Mouse (Mus musculus) ovary, postnatal 14 days (tissue): ENCODE data around the gene Tecpr1.

Experiments
- DNase-seq: peaks from one replicate; pipeline ENCODE4 v3.0.0; 2022; ENCODE audit warnings: low spot score

Gene Tecpr1

DNA sequence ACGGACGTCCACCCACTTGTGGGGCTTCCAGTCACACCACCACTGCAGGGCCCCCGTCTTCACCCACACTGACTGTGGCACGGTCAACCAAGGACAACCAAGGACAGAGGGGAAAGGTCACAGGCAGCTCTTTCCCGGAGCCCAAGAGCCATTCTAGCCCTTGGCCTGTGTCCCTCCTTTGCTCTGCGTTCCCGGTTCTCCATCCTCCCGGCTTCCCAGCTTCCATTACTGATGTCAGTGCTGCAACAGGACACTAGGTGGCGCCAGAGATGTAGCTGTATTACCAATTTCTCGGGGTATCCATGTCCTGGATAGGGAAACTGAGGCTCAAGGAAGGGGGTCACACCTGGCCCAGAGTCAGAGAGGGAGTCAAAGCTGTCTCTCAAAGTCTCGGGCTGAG lies 15.9 kb downstream of the Tecpr1 start:
- DNase-seq = peak; percentile 43

DNA sequence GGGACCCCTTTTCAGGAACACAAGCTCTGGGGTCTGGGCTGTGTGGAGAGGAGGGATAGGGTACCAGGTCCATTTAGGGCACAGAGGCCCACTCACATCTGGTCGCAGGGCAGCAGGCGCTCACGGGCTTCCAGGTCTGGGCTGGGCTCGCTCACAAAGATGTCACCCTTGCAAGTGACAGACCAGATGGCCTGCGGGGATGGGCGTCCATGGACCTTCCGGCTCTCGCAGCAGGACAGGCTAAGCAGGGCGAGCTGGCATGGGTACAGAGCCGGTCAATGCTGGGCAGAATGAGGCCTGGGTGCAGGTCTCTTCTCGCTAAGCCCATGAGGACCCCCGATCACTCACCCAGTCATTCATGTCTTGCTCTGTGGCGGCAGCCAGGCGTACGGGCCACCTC lies 17.3 kb downstream of the Tecpr1 start:
- DNase-seq = no peak

DNA sequence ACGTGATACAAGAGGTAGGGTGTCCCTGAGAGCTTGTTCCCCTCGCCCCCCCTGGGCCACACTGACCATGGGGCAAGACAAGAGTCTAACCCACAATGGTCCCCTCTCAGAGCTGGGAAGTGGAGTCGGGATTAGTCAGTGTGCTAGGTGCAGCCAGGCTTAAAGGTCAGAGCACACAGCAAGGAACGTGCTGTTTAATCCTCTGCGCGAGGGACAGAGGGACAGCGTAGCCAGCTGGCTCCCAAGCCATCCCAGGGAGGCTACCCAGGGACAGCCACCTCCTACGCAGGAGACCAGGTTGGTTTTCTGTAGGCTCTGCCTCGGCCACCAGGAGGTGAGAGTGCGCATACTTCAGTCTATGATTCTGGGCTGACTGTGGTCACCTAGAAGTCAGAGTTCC lies 18.5 kb downstream of the Tecpr1 start:
- no peak for DNase-seq

DNA sequence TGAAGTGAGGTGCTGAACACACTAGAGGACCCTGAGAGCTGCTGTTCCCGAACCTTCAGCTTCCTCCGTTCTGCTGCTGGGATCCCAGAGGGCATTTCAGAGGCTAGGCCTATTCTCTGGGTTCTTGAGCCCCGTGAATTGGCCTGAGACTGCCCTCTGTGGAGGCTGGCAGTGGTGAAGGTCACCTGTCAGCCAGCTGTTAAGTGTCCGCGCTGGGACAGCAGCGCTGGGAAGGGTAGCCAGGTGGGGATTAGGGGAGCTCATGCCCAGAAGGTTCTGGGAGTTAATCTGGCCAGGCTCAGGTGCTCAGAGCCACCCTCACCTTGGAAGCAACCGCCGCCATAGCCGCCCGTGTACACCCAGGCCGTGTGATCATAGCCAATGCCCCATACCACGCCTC lies 19.1 kb downstream of the Tecpr1 start:
- DNase-seq = no peak

DNA sequence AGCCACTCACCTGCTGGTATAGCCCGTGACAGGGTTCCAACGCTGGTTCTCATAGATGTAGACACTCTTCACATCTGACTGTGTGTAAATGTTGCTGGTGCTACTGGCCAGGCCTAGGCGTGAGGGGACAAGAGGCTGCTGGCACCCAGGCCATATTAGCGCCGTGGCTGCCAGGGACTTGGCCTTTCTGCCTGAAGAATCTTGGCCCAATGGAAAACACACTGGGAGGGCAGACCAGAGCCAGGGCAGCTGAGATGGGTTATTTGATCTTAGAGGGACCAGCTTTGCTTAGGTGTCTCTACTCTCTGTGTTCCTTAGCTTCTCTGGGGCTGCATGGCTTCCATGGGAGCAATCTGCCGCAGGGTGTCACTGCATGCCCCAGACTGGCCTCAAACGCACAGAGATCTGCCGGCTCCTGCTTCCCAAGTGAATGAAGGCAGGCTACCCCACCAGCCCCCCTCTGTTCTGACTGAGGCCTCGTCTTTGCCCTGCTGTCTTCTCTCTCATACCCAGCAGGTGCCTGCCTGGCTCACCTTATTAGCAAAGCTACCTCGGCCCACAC lies 19.9 kb downstream of the Tecpr1 start:
- no peak for DNase-seq

DNA sequence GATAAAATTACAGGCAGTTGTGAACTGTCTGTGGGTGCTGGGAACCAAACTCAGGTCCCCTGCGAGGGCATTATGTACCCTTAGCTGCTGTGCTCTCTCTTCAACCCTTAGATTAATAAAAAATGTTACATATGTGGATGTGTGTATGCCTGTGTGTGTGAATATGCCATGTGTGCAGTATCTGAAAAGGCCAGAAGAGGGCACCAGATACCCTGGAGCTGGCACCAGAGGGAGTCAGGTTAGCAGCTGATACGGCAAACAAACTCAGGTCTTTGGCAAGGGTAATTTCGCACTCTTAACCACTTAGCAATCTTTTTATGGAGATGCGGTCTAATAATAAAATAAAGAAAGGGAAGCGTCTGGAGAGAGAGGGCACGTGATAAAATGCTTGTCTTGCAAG lies 21.0 kb downstream of the Tecpr1 start:
- no peak for DNase-seq

DNA sequence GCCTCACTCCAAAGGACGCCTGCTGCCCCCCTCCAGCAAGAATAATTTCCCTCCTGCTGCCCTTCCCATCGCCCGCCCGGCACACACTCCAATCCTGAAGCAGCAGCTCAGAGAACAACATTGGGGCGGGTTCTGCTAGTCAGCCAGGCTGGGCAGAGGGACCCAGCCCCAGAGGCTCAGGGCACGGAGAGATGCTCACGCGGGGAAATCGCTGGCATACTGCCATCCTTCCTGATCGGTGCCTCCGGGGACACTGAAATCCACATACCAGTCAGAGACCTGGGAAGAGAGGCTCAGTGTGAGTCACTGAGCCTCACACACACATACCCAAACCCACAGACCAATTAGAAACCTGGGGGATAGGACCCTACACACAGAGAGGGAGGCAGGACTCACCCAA lies 22.8 kb downstream of the Tecpr1 start:
- DNase-seq = no peak

DNA sequence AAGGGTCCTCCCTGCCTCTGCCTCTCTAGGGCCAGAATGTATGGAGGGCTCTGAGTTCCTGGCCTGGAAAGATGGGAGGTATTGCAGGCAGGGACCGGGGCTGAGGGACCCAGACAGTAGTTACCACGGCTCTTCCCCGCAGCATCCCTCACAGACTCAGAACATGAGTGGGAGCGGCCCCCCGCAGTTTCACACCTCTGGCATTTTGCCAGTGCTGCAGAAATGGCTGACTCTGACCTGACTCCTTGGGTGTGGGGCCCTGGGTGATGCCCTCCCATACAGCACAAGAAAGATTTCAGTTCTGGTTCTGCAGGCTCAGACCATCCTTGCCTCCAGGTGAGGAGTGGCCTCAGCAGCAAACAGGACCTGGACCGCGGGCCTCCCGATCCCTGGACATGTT lies 27.8 kb downstream of the Tecpr1 start:
- no peak for DNase-seq

DNA sequence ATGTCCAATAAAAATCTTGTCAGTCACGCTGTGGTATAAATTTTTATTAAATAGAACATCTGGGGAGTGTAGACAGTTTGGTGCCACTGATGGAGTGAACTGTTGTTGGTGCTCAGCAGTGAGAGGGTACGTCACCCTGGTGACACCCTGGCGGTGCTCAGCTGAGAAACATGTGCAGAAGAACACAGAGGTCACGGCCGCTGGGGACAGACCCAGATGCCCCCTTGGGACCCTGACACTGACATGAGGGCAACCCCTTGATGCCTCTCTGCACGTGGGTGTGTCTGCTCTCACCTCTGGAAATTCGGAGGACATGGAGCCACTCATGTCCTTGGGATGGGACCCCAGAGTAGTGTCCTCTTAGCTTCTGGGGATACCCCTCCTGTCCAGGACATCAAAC lies 29.0 kb downstream of the Tecpr1 start:
- no peak for DNase-seq

DNA sequence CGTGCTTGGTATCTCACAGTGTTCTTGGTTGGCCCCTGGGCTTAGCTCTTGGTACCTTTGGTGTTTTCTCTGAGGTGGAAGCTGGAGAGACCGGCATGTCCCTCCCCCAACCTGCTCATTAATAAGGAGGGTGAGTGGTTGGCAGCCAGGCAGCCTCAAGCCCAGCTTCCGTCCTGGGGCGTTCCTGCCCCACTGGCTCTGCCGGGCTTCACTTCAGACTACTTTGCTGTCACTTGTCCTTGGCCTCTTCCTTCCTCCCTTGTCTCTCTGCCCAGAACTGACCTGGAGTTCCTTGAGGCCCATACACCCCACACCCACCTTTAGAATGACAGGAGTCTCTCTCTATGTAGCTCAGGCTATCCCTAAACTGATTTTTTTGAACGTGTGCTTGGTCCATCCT lies 30.7 kb downstream of the Tecpr1 start:
- DNase-seq = no peak

DNA sequence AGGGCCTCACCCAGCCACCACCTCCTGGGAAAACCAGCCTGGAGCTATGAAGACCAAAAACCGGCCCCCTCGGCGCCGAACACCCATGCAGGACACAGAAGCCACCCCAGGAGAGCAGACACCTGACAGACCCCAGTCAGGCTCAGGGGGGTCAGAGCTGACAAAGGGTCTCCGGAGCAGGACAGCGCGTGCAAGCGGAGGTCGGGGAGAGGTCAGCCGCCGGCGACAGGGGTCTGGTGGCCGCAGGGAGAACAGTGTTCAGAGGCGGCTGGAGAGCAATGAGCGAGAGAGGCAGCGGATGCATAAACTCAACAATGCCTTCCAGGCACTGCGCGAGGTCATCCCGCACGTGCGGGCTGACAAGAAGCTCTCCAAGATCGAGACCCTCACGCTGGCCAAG lies 32.4 kb downstream of the Tecpr1 start:
- no peak for DNase-seq

DNA sequence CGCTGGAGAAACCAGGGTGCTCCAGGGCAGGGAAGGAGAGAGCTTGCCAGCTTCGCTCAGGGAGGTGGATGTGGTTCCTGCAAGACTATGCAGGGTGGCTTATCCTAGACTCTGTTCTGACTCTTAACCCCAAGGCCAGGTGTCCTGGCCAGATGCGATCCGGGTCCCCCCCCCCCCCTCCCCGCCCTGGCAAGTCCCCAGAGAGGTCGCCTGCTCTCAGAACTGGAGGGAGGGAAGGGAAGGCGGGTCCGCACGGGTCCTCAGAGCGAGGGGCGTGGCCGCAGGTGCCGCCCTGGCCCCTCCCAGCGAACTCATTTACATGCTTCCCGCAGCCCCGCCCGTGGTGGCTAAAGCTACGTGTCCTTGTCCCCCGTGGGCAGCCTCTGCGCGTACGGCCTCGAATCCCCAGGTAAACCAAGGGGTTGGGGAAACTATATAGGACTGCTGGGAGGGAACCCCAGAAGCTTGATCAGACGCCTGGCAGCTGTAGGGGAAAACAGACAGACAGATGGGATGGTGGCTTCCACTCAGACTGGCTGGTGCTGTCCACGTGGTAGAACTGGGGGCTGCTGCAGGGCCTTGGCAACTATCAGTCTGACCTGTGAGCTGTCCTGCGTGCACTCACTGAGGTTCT lies 33.3 kb downstream of the Tecpr1 start, which contains the start of gene Bhlha15:
Bhlha15 (plus strand) TSS at position 337 of the 634 bp plus-strand sequence.
- peak; percentile 27 for DNase-seq

DNA sequence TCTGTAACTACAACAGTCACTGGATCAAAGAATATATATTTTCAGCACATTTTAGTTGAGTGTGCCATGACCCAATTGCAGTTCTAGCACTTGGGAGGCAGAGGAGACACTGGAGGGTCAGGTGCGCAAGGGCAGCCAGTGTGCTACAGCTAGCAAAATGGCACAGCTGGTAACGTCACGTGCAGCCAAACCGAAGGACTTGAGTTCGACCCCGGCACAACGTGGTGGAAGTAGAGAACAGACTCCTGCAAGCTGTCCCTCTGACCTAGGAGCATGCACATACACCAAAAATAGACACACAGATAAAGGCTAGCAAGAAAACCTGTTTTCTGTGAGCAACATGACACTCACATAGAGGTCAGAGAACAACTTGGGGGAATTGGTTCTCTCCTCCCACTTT lies 34.1 kb downstream of the Tecpr1 start:
- DNase-seq = no peak

DNA sequence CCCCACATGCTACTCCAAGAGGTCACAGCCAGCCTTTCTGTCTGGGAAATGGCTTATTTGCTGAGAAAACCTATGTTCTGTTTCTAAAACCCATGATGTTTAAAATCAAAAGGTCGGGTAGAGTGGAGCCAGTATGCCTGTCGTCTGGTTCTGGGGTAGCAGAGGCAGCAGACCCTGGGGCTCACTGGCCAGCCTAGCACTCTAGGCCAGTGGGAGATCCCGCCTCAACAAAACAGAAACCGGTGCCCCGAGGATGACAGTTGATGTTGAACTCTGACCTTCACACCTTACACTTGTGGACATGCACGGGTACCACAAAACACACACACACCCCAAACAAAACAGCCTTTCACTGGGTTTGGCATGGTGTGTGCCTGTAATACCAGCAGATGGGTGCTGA lies 35.0 kb downstream of the Tecpr1 start:
- no peak for DNase-seq

DNA sequence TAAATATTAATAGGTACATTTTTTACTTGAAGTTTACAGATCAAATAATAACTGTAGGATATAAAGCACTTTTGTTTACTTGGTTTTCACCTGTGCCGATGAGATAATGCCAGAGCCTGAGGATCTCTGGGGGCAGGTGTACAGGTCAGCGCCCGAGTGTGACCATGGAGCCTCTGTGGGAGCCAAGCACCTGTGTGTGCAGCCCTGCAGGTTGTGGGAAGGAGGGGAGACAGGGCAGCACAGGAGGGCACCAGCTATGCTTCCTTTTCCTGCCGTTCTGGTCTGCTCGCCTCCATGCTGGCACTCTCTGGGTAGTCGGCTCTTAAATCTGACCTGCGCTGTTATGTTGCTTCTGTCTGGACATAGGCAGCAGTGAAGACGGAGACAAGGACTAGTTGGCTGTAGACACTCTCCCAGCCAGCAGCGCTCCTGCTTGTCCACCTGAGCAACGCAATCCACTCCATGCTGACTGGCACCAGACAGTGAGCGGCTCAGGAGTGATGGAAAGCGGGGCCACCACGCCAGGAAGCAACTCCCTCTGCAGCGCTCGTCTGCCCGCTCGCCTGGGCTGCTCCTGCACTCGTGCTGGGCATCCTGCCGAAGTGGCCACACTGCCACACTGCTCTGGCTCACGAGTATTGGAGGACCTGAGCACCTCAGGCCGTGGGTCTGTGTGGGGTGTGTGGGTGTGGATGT lies 38.9 kb downstream of the Tecpr1 start:
- no peak for DNase-seq

DNA sequence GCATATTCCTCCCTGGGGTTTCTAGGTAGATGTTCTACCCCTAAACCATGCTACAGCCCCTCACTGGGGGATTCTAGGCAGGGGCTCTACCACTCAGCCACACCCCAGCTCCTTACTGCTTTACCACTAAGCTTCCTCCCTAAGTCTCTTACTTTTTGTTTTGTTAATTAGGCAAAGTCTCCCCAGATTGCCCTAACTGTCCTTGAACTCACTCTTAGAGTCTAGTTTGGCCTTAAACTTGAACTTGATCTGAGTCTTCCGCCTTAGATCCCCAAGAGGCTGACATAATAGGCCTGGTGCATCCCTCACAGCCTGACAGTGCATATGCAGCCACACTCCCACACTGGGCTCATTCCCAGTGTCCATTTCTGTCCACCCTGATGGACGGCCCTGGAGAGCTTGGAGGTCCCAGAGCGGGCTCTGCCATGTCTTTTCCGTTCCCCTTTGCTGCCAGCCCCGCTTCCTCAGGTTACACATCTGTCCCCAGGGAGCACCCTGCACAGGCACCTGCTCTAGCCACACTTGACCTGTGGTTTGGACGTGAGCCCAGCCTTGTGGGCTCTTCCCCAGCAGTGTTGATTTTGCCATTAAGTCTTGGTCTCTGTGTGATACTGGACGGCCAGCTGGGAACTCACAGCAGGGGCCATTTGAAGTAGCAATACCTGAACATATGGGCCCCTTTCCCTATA lies 39.6 kb downstream of the Tecpr1 start:
- no peak for DNase-seq

DNA sequence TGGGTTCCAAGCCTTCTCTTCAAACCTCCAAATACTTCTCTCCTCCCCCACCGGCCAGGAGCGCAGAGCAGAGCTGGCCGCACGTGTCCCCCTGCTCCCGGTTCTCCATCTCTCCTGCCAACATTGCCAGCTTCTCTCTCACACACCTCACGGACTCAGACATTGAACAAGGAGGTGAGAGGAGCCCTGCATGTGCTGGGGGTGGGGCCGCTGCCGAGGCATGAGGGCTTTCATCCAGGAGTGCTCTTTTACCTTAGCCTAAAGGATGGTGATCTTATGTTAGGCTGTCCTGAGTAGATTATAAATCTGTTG lies 40.2 kb downstream of the Tecpr1 start:
- no peak for DNase-seq

DNA sequence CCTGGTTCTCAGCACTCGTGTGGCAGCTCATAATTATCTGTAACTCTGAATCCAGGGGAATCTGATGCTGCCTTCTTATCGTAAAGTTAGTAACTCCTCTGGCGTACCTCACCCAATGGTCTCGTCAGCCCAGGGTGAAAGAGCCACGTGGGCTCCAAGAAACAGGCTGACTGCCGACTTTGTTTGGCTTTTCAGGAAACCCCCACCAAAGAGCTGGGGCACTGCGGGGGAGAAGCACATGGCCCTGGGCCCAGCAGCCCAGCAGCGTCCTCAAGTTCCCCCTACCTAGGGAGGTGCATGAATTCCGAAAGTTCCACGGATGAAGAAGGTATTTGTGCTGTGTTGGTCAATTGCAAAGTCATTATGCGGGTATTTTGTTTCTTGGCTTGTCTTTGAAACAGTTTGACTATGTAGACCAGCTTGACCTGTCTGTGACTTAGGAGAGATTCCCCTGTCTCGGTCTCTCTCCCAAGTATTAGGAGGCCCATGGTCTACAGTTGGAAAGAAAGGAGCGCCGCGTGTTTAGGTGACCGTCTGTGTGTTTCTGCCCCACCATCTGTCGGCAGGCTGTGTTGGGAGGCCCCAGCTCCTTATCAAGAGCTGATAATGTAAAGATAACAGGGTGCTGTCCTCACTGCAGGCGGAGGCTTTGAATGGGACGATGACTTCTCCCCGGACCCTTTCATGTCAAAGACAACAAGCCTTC lies 40.7 kb downstream of the Tecpr1 start:
- no peak for DNase-seq

DNA sequence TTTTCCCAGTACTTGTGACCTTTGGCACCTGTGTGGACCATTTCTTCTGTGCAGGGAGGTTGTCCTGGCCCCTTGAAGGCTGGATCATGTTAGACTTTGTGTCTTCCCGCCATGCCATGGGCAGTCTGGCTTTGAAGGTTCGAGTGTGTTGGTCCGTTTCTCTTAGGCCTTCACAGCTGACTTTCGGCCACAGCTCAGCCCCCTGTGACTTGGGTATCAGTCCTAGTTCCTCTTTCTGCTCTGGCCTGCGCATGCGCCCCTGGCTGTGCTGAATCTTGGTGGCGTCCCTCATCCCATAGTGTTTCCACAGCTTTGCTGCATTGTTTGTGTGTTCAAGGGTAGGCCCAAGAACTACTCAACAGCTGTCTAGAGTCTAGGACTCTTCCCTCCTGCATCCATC lies 42.2 kb downstream of the Tecpr1 start:
- no peak for DNase-seq

DNA sequence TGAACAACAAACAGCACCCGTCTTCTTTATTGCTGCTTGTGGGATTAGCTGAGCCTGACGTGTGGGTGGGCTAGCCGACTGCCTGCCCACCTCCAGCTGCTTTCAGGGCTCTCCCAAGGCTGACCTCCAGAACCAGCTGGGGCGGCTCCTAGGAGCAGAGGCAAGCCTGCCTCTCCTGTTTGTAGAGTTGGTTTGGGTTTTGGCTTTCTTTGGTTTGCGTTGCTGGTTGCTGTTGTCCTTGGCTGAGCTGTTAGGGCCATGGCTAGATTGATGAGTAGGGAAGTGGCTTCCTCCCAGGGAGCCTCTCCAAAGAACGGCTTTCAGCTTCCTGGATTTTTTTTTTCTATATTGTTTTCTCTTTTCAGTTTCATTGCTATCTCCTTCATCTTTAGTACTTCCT lies 45.2 kb downstream of the Tecpr1 start:
- no peak for DNase-seq

DNA sequence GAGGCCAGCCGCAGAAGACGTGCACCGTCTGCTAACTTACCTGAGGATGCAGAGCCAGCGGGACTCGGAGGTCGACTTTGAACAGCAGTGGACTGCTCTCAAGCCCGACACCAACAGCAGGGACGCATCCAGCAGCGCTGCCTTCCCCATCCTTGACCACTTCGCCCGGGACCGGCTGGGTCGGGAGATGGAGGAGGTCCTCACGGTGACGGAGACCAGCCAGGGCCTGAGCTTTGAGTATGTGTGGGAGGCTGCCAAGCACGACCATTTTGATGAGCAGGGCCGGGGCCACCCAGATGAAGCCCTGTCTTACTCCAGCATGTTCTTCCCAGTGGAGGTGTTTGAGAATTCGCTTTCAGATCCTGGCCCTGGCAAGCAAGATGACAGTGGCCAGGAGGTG lies 49.8 kb downstream of the Tecpr1 start:
- DNase-seq = no peak

DNA sequence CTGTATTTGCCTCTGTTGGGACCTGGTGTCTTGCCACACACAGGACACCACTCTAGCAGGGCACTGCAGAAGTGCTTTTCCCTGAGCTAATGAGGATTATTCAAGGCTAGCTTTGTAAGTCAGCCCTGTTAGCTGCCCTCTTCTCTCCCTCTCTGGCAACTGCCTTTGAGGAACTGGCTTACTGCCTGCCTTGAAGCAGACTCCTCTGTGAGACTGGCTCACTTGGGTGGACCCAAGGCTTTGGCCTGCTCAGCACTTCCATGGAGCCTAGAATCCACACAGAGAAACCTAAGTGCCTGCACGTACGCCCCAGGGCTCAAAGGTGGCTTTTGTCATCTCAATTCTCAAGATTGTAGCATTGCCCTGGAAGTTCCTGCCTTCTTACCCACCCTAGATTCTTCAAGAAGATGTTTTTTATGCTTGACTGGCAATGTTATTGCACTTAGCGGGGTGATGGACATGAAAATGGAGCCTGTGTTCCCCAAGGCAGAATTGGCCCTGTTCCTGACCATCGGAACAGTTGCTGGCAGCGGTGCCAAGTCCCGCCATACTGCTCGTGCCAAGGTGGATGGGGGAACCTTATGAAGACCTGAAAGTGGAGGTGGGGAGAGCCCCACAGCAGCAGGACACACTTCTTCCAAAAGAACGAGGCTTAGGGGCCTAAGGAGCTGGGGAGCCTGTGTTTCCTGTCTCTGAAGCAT lies 54.0 kb downstream of the Tecpr1 start:
- no peak for DNase-seq
